Mouse (Mus musculus) erythroblast, embryonic 14.5 days (primary cell): Measurements from ENCODE around the gene Gm5134.

Experiments used
- GATA1 ChIP-seq: IDR thresholded peaks from 2 replicates; pipeline ENCODE4 v1.6.1; 2012; ENCODE audit warnings: low read length, inconsistent platforms, mixed read lengths
- TAL1 ChIP-seq: IDR thresholded peaks from 3 replicates; pipeline ENCODE4 v1.6.1; 2012; ENCODE audit warnings: low read length, inconsistent platforms, mixed read lengths

DNA sequence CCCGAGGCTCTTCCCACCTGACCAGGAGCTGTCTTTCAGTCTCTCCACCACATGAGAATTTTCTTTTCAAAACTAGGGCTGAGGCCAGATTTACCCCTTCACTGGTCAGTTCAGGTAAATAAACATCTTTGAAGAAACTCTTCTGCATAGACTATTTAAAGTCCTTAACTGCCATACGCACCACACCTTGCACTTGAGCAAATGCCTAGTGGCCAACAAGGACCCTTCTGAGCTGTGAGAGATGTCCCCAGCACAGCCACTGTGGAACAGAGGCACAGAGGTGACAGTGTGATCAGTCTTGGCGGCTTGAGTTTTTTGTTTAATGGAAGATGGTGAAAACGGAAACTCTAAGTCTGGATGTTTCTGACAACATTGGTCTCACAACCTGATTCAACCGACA is 35.3 kb upstream of the Gm5134 start:
- TF ChIP-seq GATA1 (no peak), TAL1 (no peak)
